Mouse (Mus musculus) C2C12 (cell line): ENCODE data around the gene Golgb1.

ENCODE experiments used
- CTCF ChIP-seq: IDR thresholded peaks from one replicate; pipeline ENCODE4 v1.5.1; 2011; ENCODE audit not compliant: control insufficient read depth, insufficient read depth, insufficient read length
- MAX ChIP-seq: IDR thresholded peaks from one replicate; pipeline ENCODE4 v1.6.1; 2011; ENCODE audit warnings: mild to moderate bottlenecking, control low read depth
- MYOD1 ChIP-seq: IDR thresholded peaks from one replicate; pipeline ENCODE4 v1.6.1; 2011; ENCODE audit warnings: low read depth; ENCODE audit not compliant: control insufficient read depth, insufficient read length
- MYOG ChIP-seq: IDR thresholded peaks from one replicate; pipeline ENCODE4 v1.6.1; 2011; ENCODE audit not compliant: control insufficient read depth, insufficient read length; ENCODE audit errors: extremely low read depth

DNA sequence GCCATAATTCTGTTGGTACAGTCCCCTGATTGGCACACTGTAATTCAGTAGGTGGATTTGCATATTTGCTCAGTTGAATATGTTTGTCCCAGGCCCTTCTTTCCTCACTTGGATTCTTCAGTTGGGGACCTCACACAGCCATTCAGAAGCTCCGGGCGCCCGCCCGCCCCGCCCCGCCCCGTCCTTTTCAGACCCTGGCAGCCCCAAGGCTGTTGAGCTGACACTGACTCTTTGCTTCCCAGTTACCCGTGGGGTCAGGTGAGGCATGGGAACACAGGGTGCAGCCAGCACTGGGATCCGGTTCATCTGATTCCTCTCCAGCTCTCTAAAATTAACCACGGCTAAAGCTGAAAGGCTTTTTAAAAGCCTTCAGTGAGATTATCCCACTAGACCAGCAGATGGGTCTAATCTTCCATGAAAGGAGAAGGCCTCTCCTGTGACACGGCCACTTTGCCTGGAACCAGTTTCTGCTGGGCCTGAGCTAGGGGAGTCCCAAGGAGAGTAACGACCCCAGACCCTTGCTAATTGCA is 70.0 kb downstream of the Golgb1 start:
- TF ChIP-seq MYOG (no peak), CTCF (no peak), MYOD1 (no peak), MAX (no peak)
